Mouse (Mus musculus): ENCODE data around the gene Plekhb1.

GRCm38 (mm10) chr7:100699771-100700770 is 37.9 kb upstream of the Plekhb1 start:
- no peak for TF ChIP-seq POLR2A (IDR thresholded peaks at IDR 0.05; ENCODE audit: borderline replicate concordance, extremely low read depth, low read depth, low read length)
- no peak for TF ChIP-seq CTCF (IDR thresholded peaks at IDR 0.05; ENCODE audit: insufficient read depth, low read length)

Measured in lung, adult 2 months (tissue).